Mouse (Mus musculus): ENCODE measurements around the gene Enpp7. TPM values are rescaled to one million over a fixed set of nuclear protein-coding genes. Genes with fewer than 3 reads are reported as not detected.

Gene Enpp7
- polyA plus RNA-seq, 1 experiment = 0.11 TPM

GRCm38 (mm10) chr11:119000877-119001276 is 12.9 kb downstream of the Enpp7 start:
- no peak for DNase-seq
- Histone ChIP-seq H3K36me3 (ENCODE audit: control insufficient read depth, insufficient read depth, low read length) (no peaks in the 10 kb centered on the region), H3K4me1 (replicated peaks; ENCODE audit: control insufficient read depth, insufficient read depth, low read length) (peaks cover 16% of the 10 kb centered on the region), H3K27ac (ENCODE audit: control insufficient read depth, insufficient read depth, low read length) (no peak overlapping the region), H3K27me3 (ENCODE audit: control insufficient read depth, insufficient read depth, low read length) (peaks cover 3% of the 10 kb centered on the region; the same call in 1 of the 2 replicates), H3K4me3 (ENCODE audit: control insufficient read depth, insufficient read depth, low read length) (no peak overlapping the region)
- 82% methylated on average over 2 of the region's 2 CpGs for WGBS
- TF ChIP-seq POLR2A (IDR thresholded peaks at IDR 0.05; ENCODE audit: control insufficient read depth, extremely low read depth, insufficient read depth, low read length, poor library complexity) = no peak
- no peak for TF ChIP-seq CTCF (IDR thresholded peaks at IDR 0.05; ENCODE audit: borderline replicate concordance, control insufficient read depth, extremely low read depth, insufficient read depth, low read length, poor library complexity)

DNA sequence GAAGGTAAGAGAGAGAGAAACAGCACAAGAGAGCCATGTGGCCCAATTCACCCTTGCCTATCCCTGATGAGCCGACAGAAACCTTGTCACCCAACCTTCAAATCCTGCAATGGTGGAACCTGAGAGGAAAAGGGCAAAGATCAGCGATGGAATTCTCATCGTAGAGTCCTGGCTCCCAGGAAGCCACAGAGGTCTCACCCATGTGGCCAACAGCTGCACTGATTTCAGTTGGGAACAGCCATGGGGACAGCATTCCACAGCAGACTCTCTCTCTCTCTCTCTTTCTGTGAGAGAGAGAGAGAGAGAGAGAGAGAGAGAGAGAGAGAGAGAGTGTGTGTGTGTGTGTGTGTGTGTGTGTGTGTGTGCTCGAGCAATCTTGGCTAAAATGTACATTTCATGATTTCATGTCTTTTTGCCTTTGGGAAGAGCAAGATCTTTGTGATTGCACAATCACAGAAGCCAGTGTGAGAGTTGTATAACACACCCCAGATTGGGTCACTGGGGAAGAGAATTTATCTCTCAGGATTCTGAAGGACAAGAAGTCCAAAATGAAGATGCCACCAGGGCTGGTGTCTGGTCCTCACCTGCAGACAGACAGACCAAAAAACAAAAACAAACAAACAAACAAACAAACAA is 13.6 kb downstream of the Enpp7 start:
- no peaks in the 10 kb centered on the region for H3K36me3 ChIP-seq (ENCODE audit: control insufficient read depth, insufficient read depth, low read length)
- H3K4me1 ChIP-seq (replicated peaks; ENCODE audit: control insufficient read depth, insufficient read depth, low read length) = peaks cover 19% of the 10 kb centered on the region
- no peak for TF ChIP-seq CTCF (IDR thresholded peaks at IDR 0.05; ENCODE audit: borderline replicate concordance, control insufficient read depth, extremely low read depth, insufficient read depth, low read length, poor library complexity)
- TF ChIP-seq POLR2A (IDR thresholded peaks at IDR 0.05; ENCODE audit: control insufficient read depth, extremely low read depth, insufficient read depth, low read length, poor library complexity) = no peak
- no peak overlapping the region for H3K4me3 ChIP-seq (ENCODE audit: control insufficient read depth, insufficient read depth, low read length)
- H3K27me3 ChIP-seq (ENCODE audit: control insufficient read depth, insufficient read depth, low read length) = peaks cover 3% of the 10 kb centered on the region; the same call in 1 of the 2 replicates
- no peak overlapping the region for H3K27ac ChIP-seq (ENCODE audit: control insufficient read depth, insufficient read depth, low read length)
- DNase-seq = no peak
- 81% methylated on average over 4 of the region's 4 CpGs for WGBS

- Histone ChIP-seq H3K4me1 (replicated peaks; ENCODE audit: control insufficient read depth, insufficient read depth, low read length) (peaks cover 9% of the 10 kb centered on the region), H3K27me3 (ENCODE audit: control insufficient read depth, insufficient read depth, low read length) (no peaks in the 10 kb centered on the region), H3K4me3 (ENCODE audit: control insufficient read depth, insufficient read depth, low read length) (no peak overlapping the region), H3K27ac (ENCODE audit: control insufficient read depth, insufficient read depth, low read length) (no peak overlapping the region), H3K36me3 (ENCODE audit: control insufficient read depth, insufficient read depth, low read length) (no peaks in the 10 kb centered on the region)
- no peak for TF ChIP-seq CTCF (IDR thresholded peaks at IDR 0.05; ENCODE audit: borderline replicate concordance, control insufficient read depth, extremely low read depth, insufficient read depth, low read length, poor library complexity)
- TF ChIP-seq POLR2A (IDR thresholded peaks at IDR 0.05; ENCODE audit: control insufficient read depth, extremely low read depth, insufficient read depth, low read length, poor library complexity) = no peak
- WGBS = 9% methylated on average over 10 of the region's 10 CpGs
- no peak for DNase-seq
These were observed 17.7 kb downstream of the Enpp7 start for GRCm38 (mm10) chr11:119005547-119006275.

- H3K36me3 ChIP-seq (ENCODE audit: control insufficient read depth, insufficient read depth, low read length) = no peaks in the 10 kb centered on the region
- H3K4me1 ChIP-seq (replicated peaks; ENCODE audit: control insufficient read depth, insufficient read depth, low read length) = peaks cover 9% of the 10 kb centered on the region
- no peak for TF ChIP-seq CTCF (IDR thresholded peaks at IDR 0.05; ENCODE audit: borderline replicate concordance, control insufficient read depth, extremely low read depth, insufficient read depth, low read length, poor library complexity)
- no peak for TF ChIP-seq POLR2A (IDR thresholded peaks at IDR 0.05; ENCODE audit: control insufficient read depth, extremely low read depth, insufficient read depth, low read length, poor library complexity)
- H3K27me3 ChIP-seq (ENCODE audit: control insufficient read depth, insufficient read depth, low read length) = no peaks in the 10 kb centered on the region
- no peak for DNase-seq
- no peak overlapping the region for H3K4me3 ChIP-seq (ENCODE audit: control insufficient read depth, insufficient read depth, low read length)
- no peak overlapping the region for H3K27ac ChIP-seq (ENCODE audit: control insufficient read depth, insufficient read depth, low read length)
- WGBS = 49% methylated on average over 3 of the region's 3 CpGs
These were observed 18.5 kb downstream of the Enpp7 start for GRCm38 (mm10) chr11:119006462-119006861.

DNA sequence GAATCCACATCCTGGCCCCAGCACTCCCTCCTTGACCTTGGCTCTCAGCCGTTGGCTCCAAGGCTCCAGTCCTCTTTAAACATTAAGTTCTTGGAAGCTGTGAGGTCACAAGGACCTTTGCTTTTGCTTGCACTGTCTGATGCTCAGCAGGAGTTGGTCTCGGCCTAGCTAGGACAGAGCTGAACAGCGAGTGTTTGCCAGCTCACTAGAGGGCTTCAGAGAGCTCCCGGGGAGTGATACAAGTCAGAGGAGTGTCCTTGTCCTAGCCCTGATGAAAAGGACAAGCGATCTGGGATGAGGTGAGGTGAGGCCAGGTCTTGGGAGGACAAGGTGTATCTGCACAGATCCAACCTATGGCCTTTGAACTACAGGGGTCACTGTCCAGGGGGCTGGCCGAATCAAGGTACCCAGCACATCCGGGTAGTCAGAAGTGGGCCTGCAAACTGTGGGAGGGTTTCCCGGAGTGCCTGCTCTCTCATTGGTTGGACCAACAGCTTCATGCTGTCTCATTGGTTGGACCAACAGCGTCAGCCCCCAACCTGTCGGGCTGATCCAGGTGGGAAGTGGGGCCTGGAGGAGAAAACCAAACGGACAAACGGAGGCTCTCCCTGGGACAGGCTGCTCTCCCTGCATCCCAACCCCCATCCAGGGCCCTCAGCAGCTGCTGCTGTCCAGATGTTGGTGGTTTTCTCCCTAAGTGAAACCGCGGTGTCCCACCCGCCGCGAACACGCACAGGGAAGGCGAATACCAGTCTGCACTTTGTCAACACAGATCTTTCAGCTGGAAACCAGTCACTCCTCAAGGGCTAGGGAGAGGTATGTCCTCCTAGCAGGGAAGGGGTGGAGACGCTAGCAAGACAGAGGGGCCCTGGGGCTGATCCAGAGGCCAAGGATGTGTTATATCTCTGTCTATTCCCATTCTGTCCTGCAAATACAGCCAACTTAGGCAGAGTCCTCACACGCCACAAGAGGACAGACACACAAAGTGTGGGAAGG is 19.8 kb downstream of the Enpp7 start:
- peak overlapping the region; percentile 19; the same call in 1 of the 2 replicates for H3K4me3 ChIP-seq (ENCODE audit: control insufficient read depth, insufficient read depth, low read length)

GRCm38 (mm10) chr11:119014455-119014854 is 26.5 kb downstream of the Enpp7 start:
- no peaks in the 10 kb centered on the region for H3K27me3 ChIP-seq (ENCODE audit: control insufficient read depth, insufficient read depth, low read length)
- DNase-seq = no peak
- 85% methylated on average over 7 of the region's 7 CpGs for WGBS

More for the DNA sequence above, 19.8 kb downstream of the Enpp7 start:
- TF ChIP-seq CTCF (IDR thresholded peaks at IDR 0.05; ENCODE audit: borderline replicate concordance, control insufficient read depth, extremely low read depth, insufficient read depth, low read length, poor library complexity) (no peak), POLR2A (IDR thresholded peaks at IDR 0.05; ENCODE audit: control insufficient read depth, extremely low read depth, insufficient read depth, low read length, poor library complexity) (no peak)
- H3K27me3 ChIP-seq (ENCODE audit: control insufficient read depth, insufficient read depth, low read length) = no peaks in the 10 kb centered on the region
- 69% methylated on average over 21 of the region's 21 CpGs for WGBS
- DNase-seq = peak; percentile 42
- H3K36me3 ChIP-seq (ENCODE audit: control insufficient read depth, insufficient read depth, low read length) = no peaks in the 10 kb centered on the region
- no peak overlapping the region for H3K27ac ChIP-seq (ENCODE audit: control insufficient read depth, insufficient read depth, low read length)
- H3K4me1 ChIP-seq (replicated peaks; ENCODE audit: control insufficient read depth, insufficient read depth, low read length) = peaks cover 9% of the 10 kb centered on the region

More at GRCm38 (mm10) chr11:119014455-119014854, 26.5 kb downstream of the Enpp7 start:
- Histone ChIP-seq H3K4me3 (ENCODE audit: control insufficient read depth, insufficient read depth, low read length) (no peak overlapping the region), H3K4me1 (replicated peaks; ENCODE audit: control insufficient read depth, insufficient read depth, low read length) (no peaks in the 10 kb centered on the region), H3K36me3 (ENCODE audit: control insufficient read depth, insufficient read depth, low read length) (no peaks in the 10 kb centered on the region), H3K27ac (ENCODE audit: control insufficient read depth, insufficient read depth, low read length) (no peak overlapping the region)
- no peak for TF ChIP-seq POLR2A (IDR thresholded peaks at IDR 0.05; ENCODE audit: control insufficient read depth, extremely low read depth, insufficient read depth, low read length, poor library complexity)
- TF ChIP-seq CTCF (IDR thresholded peaks at IDR 0.05; ENCODE audit: borderline replicate concordance, control insufficient read depth, extremely low read depth, insufficient read depth, low read length, poor library complexity) = no peak
